10 mouse cellular contexts compared by ENCODE assay signal in the genomic region with DNA sequence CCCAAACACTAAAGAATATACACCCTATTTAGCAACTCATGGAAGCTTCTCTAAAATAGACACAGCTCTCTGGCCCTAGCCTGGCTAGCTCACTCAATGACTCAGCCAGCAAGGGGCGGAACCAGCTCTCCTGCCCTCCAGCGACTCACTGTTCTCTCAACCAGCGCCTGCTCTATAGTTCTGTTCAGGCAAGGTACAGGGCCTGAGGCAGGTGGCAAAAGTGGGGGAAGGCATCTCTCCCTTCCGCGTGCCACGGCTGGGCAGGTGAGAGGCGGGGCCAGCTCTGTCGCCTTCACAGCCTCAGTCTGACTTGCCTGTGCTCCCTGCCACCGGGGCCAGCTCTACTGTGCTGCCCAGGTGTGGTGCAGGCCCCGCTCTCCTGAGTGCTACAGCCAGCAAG. TPM values are rescaled to one million over a fixed set of nuclear protein-coding genes. Genes with fewer than 3 reads are reported as not detected.
A peak's percentile ranks its signal among the peaks of the same experiment; 100 is the strongest.
DNase-seq lines count a peak whose midpoint lies in the region; ATAC-seq and TF ChIP-seq lines count a peak whose summit lies in the region.
"Had no signal": no experiment of that assay in that cellular context is flagged by ENCODE, and none has a peak within 500 bp of the region (broad histone marks: within the 10 kb centered on the region; RNA-seq: fewer than 3 reads in every experiment).

No protein-coding gene starts in this region.

- 56% methylated on average over 10 of the region's 10 CpGs for WGBS in lung, embryonic 15.5 days
- WGBS in kidney, adult 2 months, result 57% methylated on average over 10 of the region's 10 CpGs

- in situ Hi-C loops in Patski (cut with MboI; ENCODE audit: low pct_unique_long_range_greater_than_20kb), result no loop called here

- H3K27me3 ChIP-seq in lung, embryonic 15.5 days, result no peaks in the 10 kb centered on the region
- no peaks in the 10 kb centered on the region for H3K27me3 ChIP-seq in Patski
- no peaks in the 10 kb centered on the region for H3K27me3 ChIP-seq in kidney, adult 2 months (replicated peaks; ENCODE audit: control insufficient read depth, insufficient read depth, low read length)
- H3K27me3 ChIP-seq: midbrain, embryonic 12.5 days had no signal

- no peak overlapping the region for H3K9ac ChIP-seq in lung, embryonic 15.5 days
- H3K9ac ChIP-seq: midbrain, embryonic 12.5 days had no signal

- no peaks in the 10 kb centered on the region for H3K9me3 ChIP-seq in lung, embryonic 15.5 days
- H3K9me3 ChIP-seq: midbrain, embryonic 12.5 days had no signal

- H3K27ac ChIP-seq in lung, embryonic 15.5 days, result 0 out of 2 replicates have a peak overlapping the region, but pooled peaks have one; percentile 26
- H3K27ac ChIP-seq in kidney, adult 2 months (ENCODE audit: insufficient read depth, low read depth, low read length), result peak overlapping the region; percentile 34; the same call in 1 of the 2 replicates
- H3K27ac ChIP-seq in gastrocnemius, adult 2 months, result no peak overlapping the region
- H3K27ac ChIP-seq: midbrain, embryonic 12.5 days had no signal

- H3K4me3 ChIP-seq in lung, embryonic 15.5 days, result no peak overlapping the region
- no peak overlapping the region for H3K4me3 ChIP-seq in kidney, adult 2 months (ENCODE audit: insufficient read depth, low read depth, low read length)
- H3K4me3 ChIP-seq in gastrocnemius, adult 2 months, result no peak overlapping the region
- H3K4me3 ChIP-seq: midbrain, embryonic 12.5 days had no signal

- TF ChIP-seq POLR2A in kidney, adult 2 months (IDR thresholded peaks at IDR 0.05; ENCODE audit: low read depth, low read length), result no peak

- no peak for TF ChIP-seq CTCF in Patski (IDR thresholded peaks at IDR 0.05)
- no peak for TF ChIP-seq CTCF in kidney, adult 2 months (conservative IDR thresholded peaks at IDR 0.05; ENCODE audit: insufficient read depth, insufficient read length, low read depth, low read length)
- TF ChIP-seq CTCF in gastrocnemius, adult 2 months (IDR thresholded peaks at IDR 0.05), result no peak

- H3K36me3 ChIP-seq in lung, embryonic 15.5 days, result no peaks in the 10 kb centered on the region
- no peaks in the 10 kb centered on the region for H3K36me3 ChIP-seq in kidney, adult 2 months (ENCODE audit: control insufficient read depth, insufficient read depth, low read length)
- H3K36me3 ChIP-seq: midbrain, embryonic 12.5 days had no signal

- H3K4me1 ChIP-seq in lung, embryonic 15.5 days, result no peaks in the 10 kb centered on the region
- no peaks in the 10 kb centered on the region for H3K4me1 ChIP-seq in kidney, adult 2 months (ENCODE audit: control insufficient read depth, insufficient read depth, low read length)

- POLR2A ChIA-PET in Patski (lab: Charles Lee), result no interaction called here

- no peak for DNase-seq in lung, postnatal 10 days
- DNase-seq in Patski (ENCODE audit: low read depth, low spot score), result no peak
- DNase-seq in kidney, adult 2 months, result peak; percentile 52
- peak; percentile 46 for DNase-seq in lung, postnatal 36 days
- DNase-seq in ovary, adult 18-20 months (ENCODE audit: low spot score), result no peak
- no peak for DNase-seq in gastrocnemius, adult 2 months
- no peak for DNase-seq in cerebellum, adult 11 months
- DNase-seq: heart, postnatal 10 days had no signal

- peak; percentile 83 for ATAC-seq in lung, embryonic 15.5 days (ENCODE audit: borderline replicate concordance, extremely low read depth, low FRiP score, low TSS enrichment)
- ATAC-seq in Patski, result peak; percentile 98

- intact Hi-C loops in gastrocnemius, adult 2 months (cut with DNase I), result no loop called here

- no peak overlapping the region for H3K4me2 ChIP-seq in lung, embryonic 15.5 days
- H3K4me2 ChIP-seq: midbrain, embryonic 12.5 days had no signal

- CTCF ChIA-PET in Patski (lab: Charles Lee), result interaction anchor here (0.9 to 1.5 kb wide), 4 partner anchors 14 to 38 kb away, joined by 3 read pairs; a partner anchor contains a TSS

RNA-seq across cellular contexts. Expression of a gene that starts 0.5 kb away (rescaled TPM):
- 176 TPM in 2 replicates for polyA plus RNA-seq in lung, embryonic 15.5 days (2015; fragmentation: Nextera tagmentation; extraction: Ambion mirVana)
- 125 TPM for polyA plus RNA-seq in Patski (2021)
- 21.0 and 28.5 TPM in 2 replicates for polyA plus RNA-seq in kidney, adult 2 months (2012; rRNA removed)
- under 1 TPM; 0.78 to 0.82 TPM for total RNA-seq in gastrocnemius, adult 2 months (2021)

RNA-seq across cellular contexts. Expression of a gene that starts 38.1 kb away (rescaled TPM):
- 29.9 and 30.6 TPM in 2 replicates for polyA plus RNA-seq in lung, embryonic 15.5 days (2015; fragmentation: Nextera tagmentation; extraction: Ambion mirVana)
- 13.7 TPM for polyA plus RNA-seq in Patski (2021)
- 1.5 and 1.6 TPM in 2 replicates for polyA plus RNA-seq in kidney, adult 2 months (2012; rRNA removed)
- 1 to 10 TPM; 2.1 to 2.3 TPM for total RNA-seq in gastrocnemius, adult 2 months (2021)

Comparison
In these comparisons a context has a peak if more than half of its experiments do, and no peak if none do; other contexts are left out.
1. DNase-seq: peak in kidney, adult 2 months (single experiment) and lung, postnatal 36 days (single experiment); none in lung, postnatal 10 days (single experiment), Patski (single experiment), ovary, adult 18-20 months (single experiment), gastrocnemius, adult 2 months (single experiment) and cerebellum, adult 11 months (single experiment).